ENCODE assay signal across 8 mouse cellular contexts in genomic region chr4:149701426-149702209, GRCm38 (mm10). TPM values are rescaled to one million over a fixed set of nuclear protein-coding genes. Genes with fewer than 3 reads are reported as not detected.
DNase-seq lines count a peak whose midpoint lies in the region; ATAC-seq and TF ChIP-seq lines count a peak whose summit lies in the region.

No protein-coding gene starts in this region.

- TF ChIP-seq CTCF in layer of hippocampus, adult 2 months (conservative IDR thresholded peaks at IDR 0.05), result no peak

- H3K9me3 ChIP-seq in limb, embryonic 10.5 days (replicated peaks), result no peaks in the 10 kb centered on the region
- no peaks in the 10 kb centered on the region for H3K9me3 ChIP-seq in hindbrain, embryonic 14.5 days (ENCODE audit: control insufficient read depth, low read length)

- WGBS in limb, embryonic 10.5 days, result 62% methylated on average over 18 of the region's 18 CpGs
- WGBS in hindbrain, embryonic 14.5 days, result 63% methylated on average over 18 of the region's 18 CpGs

- no peak for DNase-seq in layer of hippocampus, adult 2 months (ENCODE audit: low spot score in 2 of 2)
- DNase-seq in layer of hippocampus, postnatal 14 days (ENCODE audit: low spot score in 2 of 2), result no peak
- peak; percentile 67 for DNase-seq in c-Kit-positive CD71-positive TER-119-negative erythroid progenitor cells, embryonic 14.5 days (ENCODE audit: low read depth)
- peak; percentile 59 for DNase-seq in limb, embryonic 10.5 days (ENCODE audit: low spot score)
- DNase-seq in naive thymus-derived CD4-positive, alpha-beta T cell, adult 2 months (ENCODE audit: low read depth), result peak; percentile 93
- DNase-seq in cerebellum, postnatal 4 days (ENCODE audit: low spot score in 2 of 2), result no peak
- DNase-seq in layer of hippocampus, postnatal 36 days, result no peak
- no peak for DNase-seq in hindbrain, embryonic 14.5 days (ENCODE audit: low spot score)

- no peak overlapping the region for H3K4me3 ChIP-seq in layer of hippocampus, adult 2 months
- no peak overlapping the region for H3K4me3 ChIP-seq in limb, embryonic 10.5 days
- no peak overlapping the region for H3K4me3 ChIP-seq in hindbrain, embryonic 14.5 days (replicated peaks; ENCODE audit: low read length)

- H3K27me3 ChIP-seq in limb, embryonic 10.5 days (ENCODE audit: low read depth, poor library complexity, severe bottlenecking), result peaks cover 41% of the 10 kb centered on the region
- H3K27me3 ChIP-seq in hindbrain, embryonic 14.5 days (ENCODE audit: control insufficient read depth, insufficient read depth, low read length), result peaks cover 17% of the 10 kb centered on the region

- no peak overlapping the region for H3K4me2 ChIP-seq in hindbrain, embryonic 14.5 days (replicated peaks)

- peak overlapping the region; percentile 46 for H3K27ac ChIP-seq in layer of hippocampus, adult 2 months
- no peak overlapping the region for H3K27ac ChIP-seq in limb, embryonic 10.5 days
- no peak overlapping the region for H3K27ac ChIP-seq in hindbrain, embryonic 14.5 days

- peaks cover 18% of the 10 kb centered on the region for H3K4me1 ChIP-seq in limb, embryonic 10.5 days
- H3K4me1 ChIP-seq in hindbrain, embryonic 14.5 days (replicated peaks; ENCODE audit: control insufficient read depth, insufficient read depth, low read length), result 0 out of 2 replicates have a peak, but pooled peaks cover 10% of the 10 kb centered on the region

- H3K9ac ChIP-seq in hindbrain, embryonic 14.5 days, result no peak overlapping the region

- no peaks in the 10 kb centered on the region for H3K36me3 ChIP-seq in limb, embryonic 10.5 days
- no peaks in the 10 kb centered on the region for H3K36me3 ChIP-seq in hindbrain, embryonic 14.5 days (replicated peaks; ENCODE audit: control insufficient read depth, insufficient read depth)

- no peak for ATAC-seq in hindbrain, embryonic 14.5 days (ENCODE audit: low FRiP score)

RNA-seq across cellular contexts. Expression of gene Pik3cd, which starts 0.8 kb away (rescaled TPM):
- total RNA-seq in layer of hippocampus, adult 2 months (2021), result 10 to 100 TPM; 19.6 to 23.5 TPM
- 10 to 100 TPM; 25.2 to 27.7 TPM for total RNA-seq in layer of hippocampus, postnatal 14 days (2021)
- polyA plus RNA-seq in limb, embryonic 10.5 days (2016; fragmentation: Nextera tagmentation; extraction: Ambion mirVana), result 2.7 and 3.4 TPM in 2 replicates
- 10 to 100 TPM; 20.8 to 25.0 TPM for total RNA-seq in layer of hippocampus, postnatal 36 days (2021)
- polyA plus RNA-seq in hindbrain, embryonic 14.5 days (2014; fragmentation: Nextera tagmentation; extraction: Ambion mirVana), result 15.3 and 16.5 TPM in 2 replicates

RNA-seq across cellular contexts. Expression of gene Tmem201, which starts 36.2 kb away (rescaled TPM):
- 10 to 100 TPM; 69.7 to 78.3 TPM for total RNA-seq in layer of hippocampus, adult 2 months (2021)
- total RNA-seq in layer of hippocampus, postnatal 14 days (2021), result 10 to 100 TPM; 64.8 to 69.1 TPM
- polyA plus RNA-seq in limb, embryonic 10.5 days (2016; fragmentation: Nextera tagmentation; extraction: Ambion mirVana), result 50.7 and 52.1 TPM in 2 replicates
- total RNA-seq in layer of hippocampus, postnatal 36 days (2021), result 10 to 100 TPM; 64.9 to 67.5 TPM
- 29.9 and 31.9 TPM in 2 replicates for polyA plus RNA-seq in hindbrain, embryonic 14.5 days (2014; fragmentation: Nextera tagmentation; extraction: Ambion mirVana)

Comparison
In these comparisons a context has a peak if more than half of its experiments do, and no peak if none do; other contexts are left out.
1. DNase-seq: peak in c-Kit-positive CD71-positive TER-119-negative erythroid progenitor cells, embryonic 14.5 days (single experiment), limb, embryonic 10.5 days (single experiment) and naive thymus-derived CD4-positive, alpha-beta T cell, adult 2 months (single experiment); none in layer of hippocampus, adult 2 months (0 of 2), layer of hippocampus, postnatal 14 days (0 of 2), cerebellum, postnatal 4 days (0 of 2), layer of hippocampus, postnatal 36 days (0 of 2) and hindbrain, embryonic 14.5 days (single experiment).